Mouse (Mus musculus): ENCODE measurements around the gene Auts2.

Auts2 gene

DNA sequence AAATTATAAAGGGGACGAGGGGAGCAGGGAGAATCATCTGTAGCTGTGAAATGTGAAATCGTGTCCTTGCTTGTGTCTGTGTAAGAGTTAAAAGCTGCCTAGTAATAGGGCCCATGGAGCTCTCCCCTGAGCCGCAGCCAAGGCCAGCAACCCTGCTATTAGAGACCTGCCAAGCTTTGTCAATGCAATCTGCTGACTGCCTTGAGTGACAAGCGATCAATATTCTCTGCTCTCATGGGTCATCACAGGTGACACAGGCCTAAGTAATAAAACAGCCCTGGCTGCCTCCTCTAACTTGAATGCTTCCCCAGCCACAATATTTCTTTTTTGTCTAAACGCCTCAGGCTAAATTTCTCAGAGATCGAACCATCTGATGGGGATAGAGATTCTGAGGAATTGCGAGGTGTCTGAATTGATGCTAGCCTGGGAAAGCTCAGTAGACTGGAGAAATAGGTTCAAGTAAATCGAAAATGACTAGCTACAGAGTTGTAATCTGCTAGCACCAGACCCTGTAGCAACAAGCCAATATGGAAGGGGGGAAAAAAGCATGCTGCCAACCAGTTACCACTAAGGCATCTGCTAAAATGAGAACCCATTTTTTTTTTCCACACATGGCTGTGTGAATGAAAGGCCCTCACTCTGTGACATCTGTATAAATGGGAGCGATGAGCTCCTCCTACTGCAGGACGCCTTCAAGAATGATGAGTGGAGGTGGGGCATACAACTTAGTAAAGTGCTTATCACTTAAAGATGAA lies 453.5 kb downstream of the Auts2 start:
- no peak for DNase-seq (ENCODE audit: low read depth, low spot score)

DNA sequence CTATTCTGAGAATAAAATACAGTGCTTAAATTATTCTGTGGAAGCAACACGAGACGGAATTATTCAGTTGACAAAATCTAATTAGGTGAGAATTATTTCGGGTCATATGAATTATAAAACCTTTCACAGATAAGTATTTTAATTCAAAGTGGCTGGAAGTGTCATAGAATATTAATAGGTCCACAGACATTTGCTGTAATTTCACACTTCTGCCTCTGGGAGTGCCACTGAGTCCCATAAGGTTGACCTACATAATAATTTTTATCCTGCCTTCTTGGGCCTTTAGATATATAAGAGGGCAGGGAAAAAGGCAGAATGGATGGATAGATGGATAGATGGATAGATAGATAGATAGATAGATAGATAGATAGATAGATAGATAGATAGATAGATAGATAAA lies 454.6 kb downstream of the Auts2 start:
- DNase-seq (ENCODE audit: low read depth, low spot score): no peak

- no peak for DNase-seq (ENCODE audit: low read depth, low spot score)
Measured at GRCm38 (mm10) chr5:132083753-132084326, 459.3 kb downstream of the Auts2 start.

- no peak for DNase-seq (ENCODE audit: low read depth, low spot score)
Measured at GRCm38 (mm10) chr5:132075942-132076341, 467.2 kb downstream of the Auts2 start.

GRCm38 (mm10) chr5:132074724-132075374 lies 468.3 kb downstream of the Auts2 start:
- DNase-seq (ENCODE audit: low read depth, low spot score): peak; percentile 82

DNA sequence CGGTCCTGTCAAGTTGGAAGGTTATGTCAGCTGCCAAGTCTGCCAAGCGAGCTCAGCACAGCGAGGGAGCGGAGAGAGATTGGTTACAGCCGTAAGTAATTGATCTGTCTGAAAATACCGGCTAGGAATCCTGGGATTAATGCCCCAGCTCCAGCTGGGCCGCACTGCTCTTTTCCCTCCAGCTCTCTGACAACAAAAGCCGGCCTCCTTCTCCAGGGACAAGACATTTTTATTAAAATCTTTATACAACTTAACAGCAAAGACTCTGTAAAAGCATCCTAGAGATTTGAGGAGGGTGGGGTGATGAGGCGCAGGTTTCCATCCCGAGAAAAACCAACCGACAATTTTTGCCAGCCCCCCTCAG lies 468.8 kb downstream of the Auts2 start:
- DNase-seq (ENCODE audit: low read depth, low spot score): no peak

DNA sequence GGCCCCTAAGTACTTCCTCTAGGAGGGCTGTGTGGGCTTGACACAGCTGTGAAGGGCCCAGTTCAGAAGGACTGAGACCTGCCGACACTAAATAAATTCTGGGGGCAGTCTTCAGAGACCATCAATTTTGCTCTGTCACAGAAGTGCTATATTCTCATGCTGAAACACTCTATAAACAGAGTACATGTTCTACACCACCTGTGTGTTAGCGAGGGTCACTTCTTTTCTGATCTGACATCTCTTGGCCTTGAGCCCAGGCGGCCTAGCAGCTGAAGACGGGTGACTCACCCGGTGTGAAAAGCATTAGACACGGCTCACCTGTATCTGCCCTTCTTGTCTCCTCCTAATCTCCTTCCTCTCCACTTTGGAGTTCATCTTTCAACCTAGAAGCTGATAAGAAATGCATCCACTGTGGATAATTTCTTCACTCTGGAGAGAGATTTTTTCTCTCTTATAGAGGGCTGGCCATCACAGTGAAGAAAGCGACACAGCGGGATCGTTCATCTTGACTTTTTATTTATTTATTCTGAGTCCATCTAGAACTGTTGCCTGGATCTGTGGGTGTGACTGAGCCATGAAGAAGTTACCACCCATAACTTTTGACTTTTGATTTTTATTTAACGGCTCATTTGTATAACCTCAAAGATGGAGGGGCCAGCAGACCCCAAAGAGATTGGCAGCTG lies 469.3 kb downstream of the Auts2 start:
- DNase-seq (ENCODE audit: low read depth, low spot score): no peak

DNA sequence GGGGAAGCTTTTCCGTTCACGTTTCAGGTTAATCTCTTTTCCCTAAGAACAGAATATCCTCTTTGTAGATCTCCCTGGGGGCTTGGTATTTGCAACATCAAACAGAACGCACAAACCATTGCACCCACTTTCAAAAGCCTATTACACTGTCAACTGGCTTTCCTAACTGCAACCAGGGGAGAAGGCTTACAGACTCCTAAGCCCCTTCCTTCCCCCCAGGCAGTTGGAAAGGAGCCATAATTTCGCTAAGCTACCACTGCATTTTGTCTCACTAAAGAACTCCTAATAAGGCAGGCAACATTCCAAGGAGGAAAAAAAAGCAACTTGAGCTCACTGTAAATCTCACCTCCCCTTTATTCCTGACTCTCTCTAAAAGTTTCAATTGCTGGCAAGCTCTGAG lies 470.8 kb downstream of the Auts2 start:
- DNase-seq (ENCODE audit: low read depth, low spot score): no peak

- no peak for DNase-seq (ENCODE audit: low read depth, low spot score)
Measured at GRCm38 (mm10) chr5:132067750-132068739, 475.1 kb downstream of the Auts2 start.

DNA sequence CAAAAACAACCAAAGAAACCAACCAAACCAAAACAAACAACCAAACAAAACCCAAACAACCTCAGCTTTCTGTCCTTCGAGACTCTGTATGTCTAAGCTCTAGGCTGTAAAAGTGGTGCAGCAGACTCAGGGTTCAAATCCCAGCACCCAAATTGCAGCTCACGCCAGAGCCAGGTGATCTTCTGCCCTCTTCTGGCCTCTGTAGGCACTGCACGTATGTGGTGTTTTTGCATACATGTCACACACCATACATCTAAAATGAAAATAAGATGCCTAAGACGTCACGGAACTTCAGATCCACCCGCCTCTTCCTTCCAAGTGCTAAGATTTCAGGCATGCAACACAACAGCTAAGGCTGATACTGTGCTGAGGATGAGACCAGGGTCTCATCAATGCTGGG lies 483.0 kb downstream of the Auts2 start:
- DNase-seq (ENCODE audit: low read depth, low spot score): no peak

DNA sequence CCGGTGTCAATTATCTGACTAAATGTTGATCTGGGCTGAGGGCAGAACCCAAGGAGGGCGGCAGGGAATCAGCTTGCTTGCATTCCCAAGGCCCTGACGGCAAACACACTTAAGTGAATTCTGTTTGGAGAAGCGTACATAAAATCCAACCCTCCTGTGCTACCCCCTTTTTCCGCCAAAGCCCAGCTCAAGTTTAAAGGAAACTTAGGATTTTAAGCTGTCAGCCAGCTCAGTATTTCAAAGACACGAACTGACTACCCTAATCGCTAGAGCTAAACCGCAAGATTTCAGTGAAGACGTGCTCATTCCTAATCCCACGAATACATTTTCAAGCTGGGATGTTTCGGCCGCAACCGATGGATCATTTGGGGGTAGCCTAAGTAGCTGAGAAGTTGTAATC lies 490.5 kb downstream of the Auts2 start:
- no peak for DNase-seq (ENCODE audit: low read depth, low spot score)

GRCm38 (mm10) chr5:132039584-132039983 lies 503.6 kb downstream of the Auts2 start:
- no peak for DNase-seq (ENCODE audit: low read depth, low spot score)

DNA sequence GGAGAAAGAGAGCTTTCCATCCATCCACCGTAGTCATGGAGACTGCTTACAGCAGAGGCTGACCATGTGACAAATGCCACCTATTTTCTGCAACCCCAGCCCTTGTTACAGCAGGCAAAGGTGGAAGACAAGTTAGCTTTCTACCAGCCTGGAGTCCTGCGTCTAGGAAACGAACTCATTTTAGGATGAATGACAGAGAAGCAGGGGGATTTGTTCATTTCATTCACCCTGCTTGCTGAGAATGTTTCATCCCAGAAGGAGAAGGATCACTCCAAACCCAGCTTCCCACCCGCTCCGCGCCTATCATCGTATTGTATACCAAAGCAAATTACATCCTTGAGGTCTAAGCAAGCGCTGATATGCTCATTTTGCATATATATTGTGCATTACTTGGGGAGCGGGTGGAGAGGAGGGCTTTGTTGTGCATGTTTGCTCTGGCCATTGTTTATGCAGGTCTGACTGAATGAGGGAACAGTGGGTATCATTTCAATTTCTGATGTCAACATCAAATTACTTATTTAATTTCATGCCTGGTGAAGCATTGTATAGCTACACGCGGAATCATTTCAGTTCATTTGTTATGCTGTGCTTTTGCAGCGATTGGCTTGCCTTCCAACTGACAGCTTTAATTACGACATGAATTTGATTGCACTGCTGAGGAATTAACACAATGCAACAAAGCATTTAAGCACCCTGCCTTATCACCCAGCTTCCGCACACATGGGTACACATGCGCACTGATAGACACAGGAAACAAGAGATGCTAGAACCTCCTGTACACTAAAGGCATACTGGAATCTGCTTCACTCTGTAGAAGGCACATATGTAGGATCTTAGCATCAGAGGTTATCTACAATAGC lies 509.4 kb downstream of the Auts2 start:
- DNase-seq (ENCODE audit: low read depth, low spot score): no peak

- no peak for DNase-seq (ENCODE audit: low read depth, low spot score)
Measured at GRCm38 (mm10) chr5:132030941-132031531, 512.1 kb downstream of the Auts2 start.

GRCm38 (mm10) chr5:132029638-132030037 lies 513.5 kb downstream of the Auts2 start:
- DNase-seq (ENCODE audit: low read depth, low spot score): peak; percentile 93

DNA sequence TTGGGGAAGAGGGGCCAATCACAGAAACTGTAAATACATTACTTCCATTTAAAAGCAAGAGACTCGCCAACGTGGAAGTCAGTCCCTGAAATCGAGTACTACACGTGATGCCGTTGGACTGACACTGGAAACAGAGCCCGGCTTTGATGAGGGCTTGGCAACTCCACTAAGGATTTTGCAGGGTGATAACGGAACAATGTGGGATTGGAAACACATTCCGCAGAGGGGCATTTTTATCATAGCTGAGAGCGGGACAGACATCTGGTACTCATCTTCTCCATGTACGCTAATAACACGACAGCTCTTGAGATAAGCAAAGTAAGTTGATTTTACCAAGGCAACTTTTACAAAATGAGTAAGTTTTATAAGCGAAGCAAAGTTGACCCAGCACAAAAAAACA lies 514.1 kb downstream of the Auts2 start:
- DNase-seq (ENCODE audit: low read depth, low spot score): no peak

DNA sequence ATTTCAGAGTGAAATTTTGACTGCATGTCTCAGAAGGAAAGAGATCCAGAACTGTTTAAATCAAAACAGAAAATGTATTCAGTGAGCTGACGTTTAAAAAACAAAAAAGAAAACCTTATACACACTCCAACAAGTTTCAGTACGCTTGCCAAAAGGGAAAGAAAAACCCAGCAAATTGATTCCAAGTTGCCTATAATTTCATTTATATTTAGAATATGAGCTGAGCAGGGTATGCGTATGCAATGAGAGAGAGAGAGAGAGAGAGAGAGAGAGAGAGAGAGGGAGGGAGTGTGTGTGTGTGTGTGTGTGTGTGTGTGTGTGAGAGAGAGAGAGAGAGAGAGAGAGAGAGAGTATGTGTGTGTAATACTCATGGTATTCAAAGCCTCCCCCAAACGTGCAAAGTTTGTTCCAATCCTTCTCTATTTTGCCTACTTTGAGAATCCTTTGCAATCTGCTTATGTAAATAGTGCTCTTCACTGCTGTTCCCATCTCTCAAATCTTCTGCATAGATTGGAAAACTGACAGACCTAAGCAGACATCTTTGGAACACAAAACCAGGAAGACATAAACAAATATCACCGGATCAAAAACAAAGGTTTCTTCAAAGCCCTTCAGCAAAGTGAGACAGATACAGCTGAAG lies 515.2 kb downstream of the Auts2 start:
- no peak for DNase-seq (ENCODE audit: low read depth, low spot score)

DNA sequence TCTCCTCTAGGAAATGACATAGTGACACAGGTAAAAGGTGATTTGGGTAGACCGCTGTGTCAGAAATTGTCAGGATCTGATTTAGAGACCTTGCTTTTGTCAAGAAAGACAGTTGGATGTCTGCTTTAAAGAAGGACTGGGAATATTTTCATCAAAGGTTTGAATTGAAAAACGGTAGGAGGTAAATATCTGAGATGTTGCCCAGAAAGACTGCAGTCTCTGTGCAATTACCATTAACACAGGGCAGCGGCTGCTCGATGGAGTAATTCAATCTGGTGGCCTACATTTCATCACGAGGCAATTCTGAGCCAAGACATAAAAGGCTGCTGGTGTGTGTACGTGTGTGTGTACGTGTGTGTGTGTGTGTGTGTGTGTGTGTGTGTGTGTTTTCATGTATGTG lies 529.8 kb downstream of the Auts2 start:
- no peak for DNase-seq (ENCODE audit: low read depth, low spot score)

DNA sequence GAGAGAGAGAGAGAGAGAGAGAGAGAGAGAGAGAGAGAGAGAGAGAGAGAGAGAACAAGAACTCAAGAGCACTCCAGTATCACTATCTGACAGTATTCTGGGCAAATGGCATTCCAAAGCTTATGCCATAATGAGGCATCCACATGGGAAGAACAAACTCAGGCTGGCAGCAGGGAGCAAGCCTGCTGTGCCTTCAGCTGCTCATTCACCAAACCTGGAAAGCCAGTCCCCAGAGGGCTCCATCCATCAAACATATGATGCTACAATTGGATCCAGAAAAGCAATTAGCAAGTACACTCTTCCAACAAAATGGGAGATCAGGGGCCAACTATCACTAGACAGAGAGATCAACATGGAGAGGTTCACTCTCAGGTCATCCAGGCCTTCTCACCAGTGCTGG lies 531.3 kb downstream of the Auts2 start:
- no peak for DNase-seq (ENCODE audit: low read depth, low spot score)
